Mouse (Mus musculus): ENCODE measurements around the gene Tnfrsf13b. TPM values are rescaled to one million over a fixed set of nuclear protein-coding genes. Genes with fewer than 3 reads are reported as not detected.
"Not testable (repeated sequence)": the region's sequence is repeated elsewhere in the genome, so short reads cannot be mapped to it uniquely, and the experiment has no call there.

Gene Tnfrsf13b
- polyA plus RNA-seq, 1 experiment from 2014 or later: 1.1 TPM

GRCm38 (mm10) chr11:61159796-61160732 lies 33.5 kb downstream of the Tnfrsf13b start:
- H3K27me3 ChIP-seq: no peaks in the 10 kb centered on the region
- no peak overlapping the region for H3K27ac ChIP-seq
- H3K4me3 ChIP-seq: no peak overlapping the region
- H3K4me1 ChIP-seq: no peaks in the 10 kb centered on the region
- no peaks in the 10 kb centered on the region for H3K9me3 ChIP-seq
- H3K36me3 ChIP-seq: peaks cover 100% of the 10 kb centered on the region
- WGBS: 84% methylated on average over 11 of the region's 11 CpGs
- ATAC-seq (ENCODE audit: insufficient number of reproducible peaks, insufficient read depth, low FRiP score, low TSS enrichment): no peak
- no peak overlapping the region for H3K4me2 ChIP-seq (replicated peaks)
- H3K9ac ChIP-seq: no peak overlapping the region

- Histone ChIP-seq H3K4me3 (no peak overlapping the region), H3K4me1 (no peaks in the 10 kb centered on the region), H3K27ac (no peak overlapping the region), H3K27me3 (no peaks in the 10 kb centered on the region), H3K9ac (no peak overlapping the region), H3K9me3 (no peaks in the 10 kb centered on the region), H3K4me2 (replicated peaks) (no peak overlapping the region), H3K36me3 (peaks cover 99% of the 10 kb centered on the region)
- no peak for ATAC-seq (ENCODE audit: insufficient number of reproducible peaks, insufficient read depth, low FRiP score, low TSS enrichment)
- 94% methylated on average over 13 of the region's 13 CpGs for WGBS
Observed at GRCm38 (mm10) chr11:61161121-61161520, 34.6 kb downstream of the Tnfrsf13b start.

DNA sequence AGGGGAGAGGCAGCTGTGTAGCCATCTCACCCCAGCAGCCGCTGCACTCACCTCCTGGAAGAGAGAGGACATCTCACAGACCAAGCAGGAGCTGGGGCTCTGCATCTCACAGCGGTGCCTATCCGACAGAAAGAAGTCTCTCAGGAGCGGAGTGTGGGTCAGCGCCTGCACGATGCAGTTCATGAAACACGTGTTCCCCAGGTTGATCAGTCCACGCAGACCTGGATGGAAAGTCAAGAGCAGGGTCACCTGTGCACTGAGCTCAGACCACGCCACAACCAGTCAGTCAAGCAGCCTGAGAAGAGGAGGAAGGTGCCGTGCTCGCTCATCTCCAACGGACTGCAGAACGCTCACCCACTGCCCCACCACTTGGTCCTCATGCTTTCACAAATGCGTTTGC lies 36.2 kb downstream of the Tnfrsf13b start:
- ATAC-seq (ENCODE audit: insufficient number of reproducible peaks, insufficient read depth, low FRiP score, low TSS enrichment): no peak
- 93% methylated on average over 14 of the region's 14 CpGs for whole genome bisulfite sequencing
- Histone ChIP-seq H3K4me2 (replicated peaks) (no peak overlapping the region), H3K27me3 (no peaks in the 10 kb centered on the region), H3K36me3 (peaks cover 98% of the 10 kb centered on the region), H3K9me3 (no peaks in the 10 kb centered on the region), H3K4me3 (no peak overlapping the region), H3K4me1 (no peaks in the 10 kb centered on the region), H3K27ac (no peak overlapping the region), H3K9ac (no peak overlapping the region)

GRCm38 (mm10) chr11:61163341-61163740 lies 36.8 kb downstream of the Tnfrsf13b start:
- H3K4me2 ChIP-seq (replicated peaks): no peak overlapping the region
- peaks cover 97% of the 10 kb centered on the region for H3K36me3 ChIP-seq
- no peaks in the 10 kb centered on the region for H3K9me3 ChIP-seq
- no peak overlapping the region for H3K27ac ChIP-seq
- no peak overlapping the region for H3K4me3 ChIP-seq
- ATAC-seq (ENCODE audit: insufficient number of reproducible peaks, insufficient read depth, low FRiP score, low TSS enrichment): no peak
- H3K9ac ChIP-seq: no peak overlapping the region
- WGBS: 86% methylated on average over 3 of the region's 3 CpGs
- no peaks in the 10 kb centered on the region for H3K27me3 ChIP-seq
- no peaks in the 10 kb centered on the region for H3K4me1 ChIP-seq

DNA sequence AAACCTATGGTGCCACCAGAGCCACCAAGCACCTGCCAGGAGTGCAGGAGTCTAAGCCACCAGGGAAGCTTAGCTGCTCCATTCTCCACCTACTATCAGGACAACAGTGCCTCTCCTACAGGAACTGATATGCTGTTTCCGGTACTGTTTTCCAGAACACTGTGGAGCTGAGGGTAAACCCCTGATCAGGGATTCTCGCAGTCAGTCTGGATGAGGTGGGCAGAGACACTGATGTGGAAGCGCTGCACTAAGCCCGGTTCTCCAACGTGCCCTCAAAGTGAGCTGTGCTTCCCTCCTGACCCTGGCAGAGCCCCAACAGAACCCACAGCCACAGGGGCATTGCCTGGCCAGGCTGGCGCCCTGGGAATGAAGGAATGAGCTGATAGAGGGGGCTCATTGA lies 37.8 kb downstream of the Tnfrsf13b start:
- no peak overlapping the region for H3K4me2 ChIP-seq (replicated peaks)
- H3K4me3 ChIP-seq: no peak overlapping the region
- WGBS: 90% methylated on average over 6 of the region's 6 CpGs
- H3K9me3 ChIP-seq: no peaks in the 10 kb centered on the region
- H3K27me3 ChIP-seq: no peaks in the 10 kb centered on the region
- no peak overlapping the region for H3K27ac ChIP-seq
- no peaks in the 10 kb centered on the region for H3K4me1 ChIP-seq
- H3K36me3 ChIP-seq: peaks cover 87% of the 10 kb centered on the region
- no peak overlapping the region for H3K9ac ChIP-seq
- no peak for ATAC-seq (ENCODE audit: insufficient number of reproducible peaks, insufficient read depth, low FRiP score, low TSS enrichment)

- no peaks in the 10 kb centered on the region for H3K9me3 ChIP-seq
- peaks cover 82% of the 10 kb centered on the region for H3K36me3 ChIP-seq
- no peak for ATAC-seq (ENCODE audit: insufficient number of reproducible peaks, insufficient read depth, low FRiP score, low TSS enrichment)
- no peaks in the 10 kb centered on the region for H3K4me1 ChIP-seq
- no peak overlapping the region for H3K9ac ChIP-seq
- no peak overlapping the region for H3K27ac ChIP-seq
- H3K4me3 ChIP-seq: no peak overlapping the region
- no peak overlapping the region for H3K4me2 ChIP-seq (replicated peaks)
- 94% methylated on average over 10 of the region's 10 CpGs for WGBS
- H3K27me3 ChIP-seq: no peaks in the 10 kb centered on the region
Observed at GRCm38 (mm10) chr11:61164881-61165280, 38.3 kb downstream of the Tnfrsf13b start.

GRCm38 (mm10) chr11:61170184-61170583 lies 43.6 kb downstream of the Tnfrsf13b start:
- H3K9ac ChIP-seq: no peak overlapping the region
- no peak overlapping the region for H3K4me3 ChIP-seq
- H3K4me1 ChIP-seq: peaks cover 13% of the 10 kb centered on the region
- no peaks in the 10 kb centered on the region for H3K27me3 ChIP-seq
- 87% methylated on average over 5 of the region's 5 CpGs for WGBS
- H3K4me2 ChIP-seq (replicated peaks): no peak overlapping the region
- ATAC-seq (ENCODE audit: insufficient number of reproducible peaks, insufficient read depth, low FRiP score, low TSS enrichment): no peak
- no peak overlapping the region for H3K27ac ChIP-seq
- H3K9me3 ChIP-seq: no peaks in the 10 kb centered on the region
- H3K36me3 ChIP-seq: peaks cover 29% of the 10 kb centered on the region

DNA sequence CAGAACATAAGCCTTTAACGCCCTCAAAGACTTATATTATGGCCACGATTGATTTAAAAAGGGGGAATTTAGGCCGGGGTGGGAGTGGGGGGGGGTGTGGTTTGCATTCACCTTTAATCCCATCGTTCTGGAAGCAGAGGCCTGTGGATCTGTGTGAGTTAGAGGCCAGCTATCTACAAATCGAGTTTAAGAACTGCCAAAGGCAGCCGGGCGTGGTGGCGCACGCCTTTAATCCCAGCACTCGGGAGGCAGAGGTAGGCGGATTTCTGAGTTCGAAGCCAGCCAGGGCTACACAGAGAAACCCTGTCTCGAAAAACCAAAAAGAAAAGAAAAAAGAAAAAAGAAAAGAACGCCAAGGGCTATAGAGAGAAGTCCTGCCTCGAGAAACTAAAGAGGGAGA lies 46.9 kb downstream of the Tnfrsf13b start:
- not testable (repeated sequence) for H3K9me3 ChIP-seq; H3K36me3 ChIP-seq; H3K27ac ChIP-seq; ATAC-seq (ENCODE audit: insufficient number of reproducible peaks, insufficient read depth, low FRiP score, low TSS enrichment); H3K27me3 ChIP-seq
- peak overlapping the region; percentile 91; the same call in 1 of the 2 replicates for H3K9ac ChIP-seq
- WGBS: 39% methylated on average over 15 of the region's 15 CpGs
- peaks cover 13% of the 10 kb centered on the region for H3K4me1 ChIP-seq
- peak overlapping the region; percentile 91 for H3K4me3 ChIP-seq
- peak overlapping the region; percentile 52 for H3K4me2 ChIP-seq (replicated peaks)

DNA sequence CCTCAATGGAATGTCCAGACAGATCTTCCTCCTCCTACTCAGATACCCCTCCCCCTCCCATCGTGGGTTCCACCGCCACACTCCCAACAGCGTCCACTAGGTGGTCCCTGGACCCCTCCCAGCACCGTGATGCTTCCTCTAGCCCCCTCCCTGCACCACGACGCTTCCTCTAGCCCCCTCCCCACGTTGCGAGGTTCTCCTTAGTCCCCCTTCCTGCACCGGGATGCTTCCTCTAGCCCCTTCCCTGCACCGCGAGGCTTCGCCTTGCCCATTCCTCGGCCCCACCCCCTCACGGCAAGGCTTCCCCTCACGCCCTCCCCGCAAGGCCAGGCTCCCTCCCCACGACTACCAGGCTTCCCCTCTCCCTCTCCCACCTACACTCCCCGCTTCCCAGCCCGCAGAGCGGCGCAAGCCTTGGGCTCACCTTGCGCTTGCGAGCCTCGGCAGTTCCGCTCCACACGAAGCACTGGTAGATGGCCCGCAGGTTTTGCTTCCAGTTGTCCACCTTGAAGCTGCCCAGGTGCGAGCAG lies 47.8 kb downstream of the Tnfrsf13b start:
- H3K9ac ChIP-seq: peak overlapping the region; percentile 91
- no peaks in the 10 kb centered on the region for H3K36me3 ChIP-seq
- H3K9me3 ChIP-seq: no peaks in the 10 kb centered on the region
- ATAC-seq (ENCODE audit: insufficient number of reproducible peaks, insufficient read depth, low FRiP score, low TSS enrichment): peak; percentile 19
- H3K4me3 ChIP-seq: peak overlapping the region; percentile 91
- peaks cover 13% of the 10 kb centered on the region for H3K4me1 ChIP-seq
- no peaks in the 10 kb centered on the region for H3K27me3 ChIP-seq
- peak overlapping the region; percentile 92 for H3K27ac ChIP-seq
- peak overlapping the region; percentile 52 for H3K4me2 ChIP-seq (replicated peaks)
- under 1% methylated on average over 28 of the region's 28 CpGs for WGBS

- under 1% methylated on average over 68 of the region's 69 CpGs for WGBS
- Histone ChIP-seq H3K9me3 (no peaks in the 10 kb centered on the region), H3K27me3 (no peaks in the 10 kb centered on the region), H3K4me3 (peak within 1 kb of the TSS; percentile 91), H3K27ac (peak within 1 kb of the TSS; percentile 92), H3K36me3 (no peaks in the 10 kb centered on the region), H3K9ac (peak within 1 kb of the TSS; percentile 91), H3K4me1 (peaks cover 13% of the 10 kb centered on the region), H3K4me2 (replicated peaks) (peak within 1 kb of the TSS; percentile 52)
- peak; percentile 98 for ATAC-seq (ENCODE audit: insufficient number of reproducible peaks, insufficient read depth, low FRiP score, low TSS enrichment)
Observed at GRCm38 (mm10) chr11:61174821-61175658, 48.5 kb downstream of the Tnfrsf13b start, which contains the start of gene Usp22. Usp22 (minus strand) TSS chr11:61175055.

DNA sequence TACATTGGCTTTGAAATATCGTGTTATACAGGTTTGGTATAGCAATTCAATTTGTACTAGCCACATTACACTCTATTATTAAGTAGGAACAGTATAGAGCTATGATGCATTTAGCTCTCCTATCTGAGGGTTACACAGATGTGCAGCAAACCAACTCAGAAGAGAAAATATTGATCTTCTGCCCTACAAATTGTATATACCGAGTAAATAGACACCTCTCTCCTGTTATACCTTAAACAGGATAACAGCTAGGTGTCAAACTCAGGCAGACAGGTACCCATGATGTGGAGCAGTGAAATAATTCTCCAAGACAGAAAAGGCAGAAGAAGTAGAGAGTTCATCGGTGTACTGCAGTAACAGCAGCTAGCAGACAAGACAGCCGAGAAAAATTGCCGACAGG lies 49.2 kb downstream of the Tnfrsf13b start:
- H3K4me3 ChIP-seq: no peak overlapping the region
- ATAC-seq (ENCODE audit: insufficient number of reproducible peaks, insufficient read depth, low FRiP score, low TSS enrichment): no peak
- WGBS: 68% methylated on average over 5 of the region's 5 CpGs

More for the DNA sequence above, 49.2 kb downstream of the Tnfrsf13b start:
- no peaks in the 10 kb centered on the region for H3K27me3 ChIP-seq
- no peak overlapping the region for H3K9ac ChIP-seq
- no peaks in the 10 kb centered on the region for H3K36me3 ChIP-seq
- H3K4me2 ChIP-seq (replicated peaks): peak overlapping the region; percentile 42
- H3K9me3 ChIP-seq: no peaks in the 10 kb centered on the region
- H3K4me1 ChIP-seq: peaks cover 9% of the 10 kb centered on the region
- 0 out of 2 replicates have a peak overlapping the region, but pooled peaks have one; percentile 50 for H3K27ac ChIP-seq
